Mouse (Mus musculus): ENCODE data around the gene Grin2b.

DNA sequence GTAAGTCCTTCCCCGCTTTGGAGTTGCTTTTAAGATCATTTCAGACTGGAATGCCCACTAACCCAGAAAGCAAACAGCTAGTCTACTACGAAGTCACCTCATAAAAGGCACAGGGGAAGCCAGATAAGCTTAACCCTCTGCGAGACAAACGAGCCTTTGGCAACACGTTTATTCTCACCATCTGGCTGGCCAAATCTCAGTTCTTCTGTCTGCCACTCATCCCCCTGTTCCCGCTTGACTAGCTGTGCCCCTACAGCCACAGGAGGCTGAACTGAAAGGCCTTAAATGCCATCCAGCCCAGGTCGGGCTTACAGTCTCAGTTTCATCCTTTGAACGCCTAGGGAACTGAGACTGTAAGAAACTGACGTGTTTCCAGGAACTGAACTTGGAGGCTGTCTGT, 200.8 kb downstream of the Grin2b start:
- no peak for TF ChIP-seq CTCF (IDR thresholded peaks at IDR 0.05; ENCODE audit: borderline replicate concordance, extremely low read depth, insufficient read depth, insufficient read length)
- no peak for TF ChIP-seq POLR2A (IDR thresholded peaks at IDR 0.05; ENCODE audit: borderline replicate concordance, extremely low read depth, insufficient read depth, insufficient read length, poor library complexity, severe bottlenecking)

All from brain, embryonic 14.5 days (tissue).